8 mouse cellular contexts compared by ENCODE assay signal in the genomic region with DNA sequence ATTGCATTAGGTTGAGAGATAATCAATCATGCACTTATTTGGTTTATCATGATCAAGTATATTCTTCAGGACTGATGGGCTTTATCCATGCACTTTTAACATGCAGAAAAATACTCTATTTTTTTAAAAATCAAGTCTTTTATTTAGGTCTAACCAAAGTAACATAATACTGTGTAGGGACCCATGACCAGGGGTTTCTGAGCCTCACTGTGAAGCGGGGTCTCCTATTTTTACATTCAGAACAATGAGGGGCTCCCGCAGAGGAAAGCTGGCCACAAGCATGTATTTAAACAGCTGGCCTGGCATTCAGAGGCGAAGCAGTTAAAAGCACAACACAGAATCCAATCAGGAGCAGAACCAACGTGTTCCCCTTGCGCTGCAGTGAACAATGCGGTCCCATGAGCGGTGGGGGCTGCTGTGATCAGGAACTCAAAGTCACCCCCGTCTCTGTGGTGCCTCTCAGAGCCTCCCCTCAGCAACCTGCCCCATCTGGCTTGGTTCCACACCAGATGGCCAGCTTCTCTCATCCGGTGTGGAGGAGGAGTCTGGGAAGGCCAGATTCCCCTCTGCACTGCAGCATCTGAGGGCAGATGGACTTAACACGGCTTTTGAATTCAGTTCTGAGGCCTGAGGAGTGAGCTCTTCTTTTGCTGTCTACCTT.
DNase-seq lines count a peak whose midpoint lies in the region; ATAC-seq lines count a peak whose summit lies in the region.

No protein-coding gene starts in this region.

- H3K4me2 ChIP-seq in midbrain, embryonic 11.5 days: no peak overlapping the region
- no peak overlapping the region for H3K4me2 ChIP-seq in liver, embryonic 12.5 days

- intact Hi-C loops in heart, postnatal 14 days (cut with DNase I): no loop called here

- peaks cover 3% of the 10 kb centered on the region; the same call in 1 of the 2 replicates for H3K4me1 ChIP-seq in midbrain, embryonic 11.5 days (ENCODE audit: control insufficient read depth, insufficient read depth, low read length)
- no peaks in the 10 kb centered on the region for H3K4me1 ChIP-seq in liver, embryonic 12.5 days

- ATAC-seq in midbrain, embryonic 11.5 days (ENCODE audit: low FRiP score): peak; percentile 87
- no peak for ATAC-seq in liver, embryonic 12.5 days

- no peaks in the 10 kb centered on the region for H3K9me3 ChIP-seq in midbrain, embryonic 11.5 days (ENCODE audit: control insufficient read depth, low read length)
- 0 out of 2 replicates have a peak, but pooled peaks cover 3% of the 10 kb centered on the region for H3K9me3 ChIP-seq in liver, embryonic 12.5 days (replicated peaks)

- DNase-seq in kidney, postnatal 4 days: peak; percentile 53 to 62
- DNase-seq in kidney, postnatal 36 days: no peak
- peak; percentile 65 for DNase-seq in embryo, embryonic 11 days
- DNase-seq in heart, postnatal 14 days: peak; percentile 37 to 64
- DNase-seq in midbrain, embryonic 11.5 days (ENCODE audit: low spot score, missing footprints): no peak
- no peak for DNase-seq in natural killer cell, adult 2 months (ENCODE audit: low spot score in 2 of 2)
- DNase-seq in adrenal gland, postnatal 25 days: no peak

- no peak overlapping the region for H3K9ac ChIP-seq in midbrain, embryonic 11.5 days (ENCODE audit: low read length)
- no peak overlapping the region for H3K9ac ChIP-seq in liver, embryonic 12.5 days

- WGBS in midbrain, embryonic 11.5 days: 47% methylated on average over 10 of the region's 10 CpGs
- 71% methylated on average over 10 of the region's 10 CpGs for WGBS in liver, embryonic 12.5 days (ENCODE audit: insufficient replicate concordance)

- H3K27me3 ChIP-seq in midbrain, embryonic 11.5 days (ENCODE audit: control insufficient read depth, insufficient read depth, low read length): no peaks in the 10 kb centered on the region
- no peaks in the 10 kb centered on the region for H3K27me3 ChIP-seq in liver, embryonic 12.5 days (replicated peaks)

- peak overlapping the region; percentile 60; the same call in 1 of the 2 replicates for H3K27ac ChIP-seq in midbrain, embryonic 11.5 days (ENCODE audit: low read depth, low read length)
- H3K27ac ChIP-seq in liver, embryonic 12.5 days: no peak overlapping the region

- no peaks in the 10 kb centered on the region for H3K36me3 ChIP-seq in midbrain, embryonic 11.5 days (ENCODE audit: control insufficient read depth, insufficient read depth, low read length)
- no peaks in the 10 kb centered on the region for H3K36me3 ChIP-seq in liver, embryonic 12.5 days

- no peak overlapping the region for H3K4me3 ChIP-seq in midbrain, embryonic 11.5 days (ENCODE audit: low read depth, low read length)
- H3K4me3 ChIP-seq in liver, embryonic 12.5 days: no peak overlapping the region

Comparison
In these comparisons a context has a peak if more than half of its experiments do, and no peak if none do; other contexts are left out.
1. DNase-seq: peak in kidney, postnatal 4 days (2 of 2), embryo, embryonic 11 days (single experiment) and heart, postnatal 14 days (2 of 2); none in kidney, postnatal 36 days (0 of 2), midbrain, embryonic 11.5 days (single experiment), natural killer cell, adult 2 months (0 of 2) and adrenal gland, postnatal 25 days (single experiment).